Mouse (Mus musculus): ENCODE results near the gene Adam15. TPM values are rescaled to one million over a fixed set of nuclear protein-coding genes. Genes with fewer than 3 reads are reported as not detected.

Gene Adam15
- polyA plus RNA-seq, 1 experiment = 223 TPM

DNA sequence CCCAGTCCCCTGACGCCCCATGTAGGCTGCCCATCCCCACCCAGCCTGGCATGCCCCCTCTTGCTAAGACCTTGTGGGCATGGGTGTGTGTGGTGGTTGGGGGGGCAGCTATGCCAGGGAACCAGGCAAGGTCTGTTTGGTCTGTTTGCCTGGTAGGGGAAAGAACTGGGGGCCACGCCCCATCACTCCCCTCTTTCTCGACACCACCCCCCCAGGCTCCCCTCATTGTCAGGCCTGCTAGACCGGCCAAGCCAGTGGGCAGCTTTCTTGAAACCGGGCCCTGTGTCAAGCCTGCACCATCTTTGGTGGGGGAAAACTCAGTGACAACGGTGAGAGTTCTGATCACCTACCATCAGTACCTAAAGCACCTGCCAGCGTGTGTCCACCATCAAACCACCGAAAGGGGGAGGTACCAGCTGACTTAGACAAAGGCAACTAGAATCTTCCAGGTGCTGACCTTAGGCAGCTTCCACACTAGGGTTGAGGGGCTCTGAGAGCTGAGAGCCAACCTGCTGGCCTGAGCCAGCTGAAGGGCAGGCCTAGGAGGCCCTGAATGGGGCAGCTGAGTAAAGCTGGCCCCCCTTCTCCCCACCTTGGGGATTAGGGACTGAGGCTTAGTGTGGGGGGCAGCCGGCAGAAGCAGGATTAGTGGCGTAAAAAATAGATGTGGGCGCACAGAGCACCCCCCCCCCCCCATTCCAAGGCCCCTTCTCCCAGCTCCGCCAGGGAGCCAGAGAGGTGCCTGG lies 34.7 kb upstream of the Adam15 start:
- DNase-seq (ENCODE audit: low read depth) = no peak

DNA sequence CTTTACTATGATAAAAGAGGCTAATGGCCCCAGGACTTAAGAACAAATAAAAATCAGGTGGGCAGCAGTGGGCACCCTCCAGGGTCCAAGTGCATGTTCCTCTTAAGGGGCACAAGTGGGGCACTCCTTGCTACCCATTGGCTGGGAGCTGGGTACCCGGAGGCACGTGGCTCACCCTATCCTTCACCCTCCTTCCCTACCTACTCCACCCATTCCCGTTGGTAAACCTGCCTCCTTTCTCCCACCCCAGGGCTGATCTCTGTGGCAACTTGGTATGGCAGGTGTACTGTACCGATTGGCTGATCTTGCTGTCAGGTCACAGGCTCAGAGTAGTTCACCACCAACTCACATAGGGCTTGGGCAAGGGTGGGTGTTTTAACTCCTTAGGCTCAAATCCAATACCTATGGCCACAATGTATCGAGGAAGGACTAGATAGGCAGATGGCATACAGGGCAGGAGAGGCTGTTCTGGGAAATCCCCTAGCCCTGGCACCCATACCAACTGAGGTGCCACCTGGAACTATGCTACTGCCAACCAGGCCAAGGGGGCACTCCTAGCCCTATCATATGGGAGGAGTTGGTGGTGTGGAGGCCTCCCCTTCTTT lies 34.0 kb upstream of the Adam15 start:
- DNase-seq (ENCODE audit: low read depth) = no peak

DNA sequence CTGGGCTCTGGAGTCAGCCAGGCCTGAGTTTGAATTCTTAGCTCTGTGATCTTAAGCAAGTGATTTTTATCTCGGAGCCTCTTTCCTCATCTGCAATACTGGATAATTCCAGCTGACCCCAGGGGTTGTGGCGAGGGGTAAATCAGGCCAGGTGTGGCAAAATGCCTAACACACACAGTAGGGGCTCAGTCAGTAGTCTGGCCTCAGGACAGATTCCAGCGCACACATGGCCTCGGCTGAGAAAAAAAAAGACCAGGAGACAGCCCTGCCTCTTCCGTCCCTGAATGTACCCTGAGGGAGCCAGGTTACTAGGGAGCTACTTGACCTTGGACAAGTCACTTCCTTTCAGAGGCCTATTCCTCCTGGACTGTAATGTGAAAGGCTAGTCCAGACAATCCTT lies 33.2 kb upstream of the Adam15 start:
- no peak for DNase-seq (ENCODE audit: low read depth)

DNA sequence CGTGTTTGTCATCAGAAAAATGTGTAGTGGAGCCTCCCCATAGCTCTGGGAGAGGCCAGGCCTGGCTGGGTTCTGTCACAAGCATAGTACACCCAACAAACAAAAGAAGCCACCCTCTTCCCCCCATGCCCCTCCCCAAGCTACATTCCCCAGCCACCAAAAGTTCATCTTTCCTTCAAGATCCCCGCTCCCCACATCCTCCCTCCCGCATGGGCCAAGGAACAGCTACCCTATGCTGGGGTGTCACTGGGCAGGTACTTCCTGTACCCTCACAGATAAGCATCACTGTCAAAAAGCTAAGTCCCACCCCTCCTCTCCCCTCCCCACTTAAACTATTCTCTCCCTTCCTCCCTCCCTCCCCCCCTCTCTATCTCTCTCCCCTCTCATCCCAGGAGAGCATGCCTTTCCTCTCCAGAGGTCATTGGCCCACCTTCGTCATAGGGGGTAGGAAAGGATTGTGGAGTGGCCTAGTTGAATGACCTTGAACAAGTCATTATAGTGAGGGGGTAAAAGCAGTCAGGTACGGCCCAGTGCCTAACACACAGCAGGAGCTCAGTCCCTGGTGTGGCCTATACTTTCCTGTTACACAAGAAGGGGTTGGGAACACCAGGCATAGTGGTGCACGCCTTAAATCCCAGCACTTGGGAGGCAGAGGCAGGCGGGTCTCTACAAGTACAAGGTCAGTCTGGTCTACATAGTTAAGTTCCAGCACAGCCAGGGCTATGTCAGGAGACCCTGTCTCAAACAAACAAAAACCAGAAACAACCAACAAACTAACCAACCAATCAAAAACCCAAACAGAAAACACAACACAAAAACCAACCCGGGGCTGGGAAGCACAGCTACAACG lies 32.5 kb upstream of the Adam15 start:
- DNase-seq (ENCODE audit: low read depth) = no peak

DNA sequence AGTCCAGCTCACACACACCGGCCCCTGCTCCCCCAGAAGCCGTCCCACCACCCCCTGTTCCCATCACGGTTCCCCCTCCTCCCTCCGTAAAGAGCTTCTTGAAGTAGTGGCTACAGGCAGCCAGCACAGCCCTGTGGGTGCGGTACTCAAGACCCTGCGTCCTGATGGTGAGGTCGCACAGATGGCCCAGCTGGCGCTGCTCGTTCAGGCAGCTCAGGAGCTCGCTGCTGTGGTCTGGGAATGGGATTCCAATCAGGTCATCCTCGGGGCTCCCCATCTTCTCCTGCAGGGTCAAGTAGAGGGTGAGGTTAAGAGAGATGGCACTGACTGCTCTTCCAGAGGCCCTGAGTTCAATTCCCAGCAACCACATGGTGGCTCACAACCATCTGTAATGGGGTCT lies 31.4 kb upstream of the Adam15 start:
- DNase-seq (ENCODE audit: low read depth) = no peak

DNA sequence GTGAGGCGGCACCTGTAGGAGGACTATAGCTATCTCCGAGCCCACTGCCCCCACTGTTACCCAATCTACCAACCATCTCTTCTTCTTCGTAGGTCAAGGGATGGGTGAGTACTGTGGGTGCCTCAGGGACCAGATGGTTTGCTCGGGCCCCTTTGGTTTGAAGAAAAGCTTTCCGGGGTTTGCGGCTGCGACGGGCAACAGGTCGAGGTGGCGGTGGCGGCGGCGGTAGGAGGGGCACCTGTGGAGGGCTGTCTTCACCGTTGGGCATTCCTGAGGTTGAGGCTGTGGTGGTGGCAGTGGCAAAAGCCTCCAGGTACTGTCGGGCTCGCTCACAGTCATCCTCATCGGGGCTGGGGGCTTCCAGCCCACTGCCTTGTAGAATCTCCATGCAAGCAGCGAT lies 30.9 kb upstream of the Adam15 start:
- no peak for DNase-seq (ENCODE audit: low read depth)

DNA sequence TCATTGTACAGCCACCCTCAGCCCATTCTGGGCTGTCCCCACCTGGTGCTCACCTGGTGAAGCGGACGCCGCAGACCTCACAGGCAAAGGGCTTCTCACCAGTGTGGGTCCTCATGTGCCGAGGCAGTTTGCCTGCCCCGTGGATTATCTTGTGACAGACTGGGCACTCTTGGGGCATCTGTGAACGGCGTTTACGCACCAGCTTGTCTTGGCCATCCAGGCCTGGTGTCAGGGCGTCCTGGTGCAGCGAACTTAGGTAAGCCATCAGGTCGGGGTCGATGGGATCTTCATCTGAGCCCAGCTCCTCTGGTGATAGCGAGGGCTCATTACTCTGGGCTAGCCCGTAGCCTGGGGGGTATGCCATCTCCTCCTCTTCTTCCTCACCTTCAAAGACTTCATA lies 30.5 kb upstream of the Adam15 start:
- no peak for DNase-seq (ENCODE audit: low read depth)

DNA sequence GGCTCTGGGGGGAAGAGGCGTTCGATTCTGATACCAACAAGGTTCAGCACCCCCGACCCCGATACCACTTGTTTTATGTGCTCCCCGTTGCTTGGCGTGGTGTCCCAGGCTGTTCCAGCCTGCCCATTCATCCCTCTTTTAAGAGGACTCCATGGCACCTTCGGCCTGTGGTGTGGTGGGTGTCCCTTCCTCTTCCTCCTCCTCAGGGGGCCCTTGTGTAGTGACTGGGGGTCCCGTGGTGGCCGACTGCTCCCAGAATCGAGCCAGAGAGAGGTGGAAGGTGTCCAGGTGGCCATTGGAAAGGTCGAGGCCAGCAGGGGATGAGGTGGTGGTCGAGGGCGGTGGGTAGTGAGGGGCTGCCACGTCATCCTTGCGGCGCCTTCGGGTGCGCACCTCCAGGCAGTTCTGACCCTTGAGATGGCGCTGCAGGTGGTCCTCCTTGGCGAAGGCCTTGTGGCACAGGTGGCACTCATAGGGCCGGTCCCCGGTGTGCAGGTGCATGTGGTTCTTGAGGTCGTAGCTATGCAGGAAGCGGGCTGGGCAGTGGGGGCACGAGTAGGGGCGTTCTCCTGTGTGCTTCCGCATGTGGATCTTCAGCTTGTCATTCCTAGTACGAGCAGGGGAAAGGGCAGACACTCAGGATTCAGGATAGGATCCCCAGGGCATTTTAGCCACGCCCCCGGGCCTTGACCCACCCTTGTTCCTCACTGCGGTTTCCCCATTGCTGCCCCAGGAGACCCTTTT lies 29.8 kb upstream of the Adam15 start:
- DNase-seq (ENCODE audit: low read depth) = no peak

DNA sequence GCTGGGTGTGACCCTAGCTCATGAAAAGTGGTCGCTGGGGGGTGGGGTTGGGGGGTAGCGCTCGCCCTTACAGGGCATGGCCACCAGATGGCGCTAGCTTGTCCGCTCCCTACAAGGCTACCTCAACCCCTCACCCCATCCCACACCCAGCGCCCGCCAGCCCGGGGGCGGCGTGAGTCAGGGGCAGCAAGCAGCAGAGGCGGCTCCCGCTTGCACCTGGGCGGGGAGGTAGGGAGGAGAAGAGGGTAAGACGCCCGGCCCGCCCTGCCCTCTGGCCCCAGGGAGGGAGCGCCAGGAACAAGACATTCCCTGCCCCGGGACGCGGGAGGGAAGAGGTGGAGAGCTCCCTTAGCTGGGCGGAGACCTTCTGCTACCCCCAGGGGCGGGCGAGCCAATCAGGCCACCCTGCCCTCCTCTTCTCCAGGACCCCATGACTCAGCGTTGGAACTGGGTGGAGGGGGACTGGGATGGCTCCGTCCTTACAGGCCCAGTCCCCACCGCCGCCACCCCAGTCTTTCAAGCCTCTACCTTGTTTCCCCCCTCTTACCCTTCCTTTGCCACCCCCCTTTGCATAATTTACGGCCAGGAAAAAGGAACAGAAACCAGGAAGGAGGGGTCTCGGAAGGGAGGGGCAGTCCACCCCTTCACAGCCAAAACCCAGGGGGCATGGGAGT lies 28.7 kb upstream of the Adam15 start:
- DNase-seq (ENCODE audit: low read depth) = no peak

DNA sequence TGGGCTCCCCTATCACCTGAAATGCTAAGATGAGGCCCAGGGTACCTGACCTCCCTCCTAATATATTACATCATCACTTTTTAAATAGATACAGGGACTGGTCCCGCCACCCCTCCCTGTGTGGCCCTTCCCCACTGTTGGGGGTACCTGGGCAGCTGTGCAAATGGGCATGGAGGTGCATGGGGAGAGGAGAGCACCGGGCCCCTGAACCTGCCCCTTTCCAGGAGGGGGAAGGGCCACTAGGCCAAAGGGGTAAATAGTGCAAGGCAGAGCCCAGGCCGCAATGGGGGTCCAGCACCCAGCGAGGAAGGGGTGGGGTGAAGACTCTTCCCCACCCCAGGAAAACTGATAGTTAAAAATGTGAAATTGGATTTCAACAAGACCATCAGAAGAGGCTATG lies 28.0 kb upstream of the Adam15 start:
- DNase-seq (ENCODE audit: low read depth) = no peak

DNA sequence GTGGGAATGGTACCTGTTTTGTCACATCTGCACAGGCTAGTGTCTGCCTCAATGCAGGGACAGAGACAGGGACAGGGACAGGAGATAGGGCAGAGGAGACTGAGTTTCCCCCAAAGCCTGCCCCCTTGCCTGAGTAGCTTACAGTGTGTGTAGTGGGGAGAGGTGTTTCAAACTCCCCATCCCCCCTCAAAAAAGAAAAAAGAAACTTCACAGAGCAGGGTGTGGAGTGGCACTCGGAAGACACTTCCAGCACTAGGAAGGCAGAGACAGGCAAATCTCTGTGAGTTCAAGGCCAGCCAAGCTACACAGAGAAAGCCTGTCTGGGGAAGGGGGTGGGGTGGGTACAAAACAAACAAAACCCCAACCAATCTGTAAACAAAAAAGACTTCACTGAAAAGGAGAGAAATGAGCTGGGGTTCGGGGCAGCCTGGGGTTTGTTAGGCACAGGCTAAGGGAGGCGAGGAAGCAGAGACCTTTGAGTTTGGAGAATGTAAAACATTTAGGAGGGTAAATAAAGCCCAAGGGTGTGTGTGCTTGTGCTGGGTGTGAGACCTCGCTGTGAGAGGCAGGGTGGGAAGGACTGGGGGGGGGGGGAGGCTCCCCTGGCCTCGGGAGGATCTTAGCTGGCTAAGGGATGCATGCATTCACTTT lies 23.9 kb upstream of the Adam15 start:
- no peak for DNase-seq (ENCODE audit: low read depth)

DNA sequence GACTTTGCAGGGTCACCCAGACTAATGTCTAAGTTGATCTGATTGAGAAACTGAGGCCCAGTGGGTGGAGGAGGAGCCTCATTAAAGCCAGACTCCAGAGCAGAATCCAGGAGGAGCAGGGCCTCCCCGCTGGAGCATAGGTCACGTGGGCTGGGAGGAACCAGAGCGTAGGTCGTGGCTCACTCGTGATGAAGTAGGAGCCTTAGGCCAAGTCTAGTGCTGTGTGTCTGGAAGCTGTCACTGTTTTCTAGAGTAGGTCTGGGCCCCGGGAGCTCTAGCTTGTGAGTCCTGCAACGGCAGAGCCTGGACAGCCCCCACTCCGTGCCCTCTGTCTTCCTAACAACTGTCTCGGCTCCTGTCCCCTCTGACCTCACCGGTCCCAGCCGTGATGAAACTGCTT lies 17.5 kb upstream of the Adam15 start:
- DNase-seq (ENCODE audit: low read depth) = no peak

DNA sequence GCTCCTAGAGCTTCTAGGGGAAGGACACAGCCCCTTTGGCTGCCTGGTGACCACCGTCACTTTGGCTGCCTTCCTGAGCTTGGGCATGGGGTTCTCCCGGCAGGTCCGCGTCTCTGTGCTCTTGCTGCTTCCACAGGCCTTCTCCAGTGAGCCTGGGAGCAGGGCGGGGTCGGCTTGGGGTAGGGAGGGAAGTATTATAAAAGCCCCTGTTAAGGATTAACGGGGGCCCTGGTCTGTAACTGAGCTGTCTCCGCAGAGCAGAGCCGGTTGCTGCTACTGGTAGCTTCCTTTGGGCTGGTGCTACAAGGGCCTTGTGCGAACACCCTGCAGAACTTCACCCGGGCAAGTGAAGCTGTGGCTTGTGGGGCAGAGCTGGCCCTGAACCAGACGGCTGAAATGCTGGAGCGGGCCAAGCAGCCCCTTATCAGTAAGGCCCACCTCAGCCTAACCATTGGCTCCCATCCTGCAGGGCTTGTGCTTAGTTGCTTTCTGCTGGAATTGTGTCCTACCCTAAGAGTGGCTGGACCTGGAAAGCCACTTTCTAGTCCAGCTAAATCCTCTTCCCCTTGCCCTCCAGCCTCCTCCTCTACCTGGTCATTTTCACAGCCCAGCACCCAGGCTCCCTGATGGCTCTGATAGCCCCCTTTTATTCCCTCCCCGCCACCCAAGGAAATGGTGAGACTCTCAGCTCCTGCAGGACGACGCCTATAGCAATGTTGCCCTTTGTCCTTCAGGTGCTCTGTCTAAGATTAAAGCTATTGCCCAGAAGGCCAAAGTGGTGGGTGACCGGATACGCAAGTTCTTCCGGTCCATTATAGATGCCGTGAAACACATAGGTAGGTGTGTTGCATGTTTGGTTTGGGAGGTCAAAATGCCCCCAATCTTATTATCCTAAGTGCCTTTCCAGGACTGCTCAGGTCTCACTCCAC lies 16.0 kb upstream of the Adam15 start:
- DNase-seq (ENCODE audit: low read depth) = no peak

DNA sequence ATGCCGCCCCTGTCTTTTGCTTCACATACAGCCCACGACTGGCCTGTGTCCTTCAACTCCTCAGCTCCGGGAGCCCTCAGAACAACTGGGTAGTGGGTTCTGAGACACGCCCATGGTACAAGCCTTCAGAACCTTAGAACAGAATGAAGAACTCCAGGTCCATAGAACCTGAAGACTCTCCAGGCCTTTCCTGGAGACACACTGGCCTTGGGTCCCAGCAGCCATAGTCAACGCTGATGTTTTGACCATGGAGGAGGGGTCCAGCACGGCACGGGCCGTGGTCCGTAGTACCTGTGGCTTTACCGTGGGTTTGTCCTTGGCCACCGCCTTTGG lies 15.3 kb upstream of the Adam15 start, which contains the start of gene Dcst1:
TSS of gene Dcst1 (minus strand) at position 101 of the 333 bp plus-strand sequence.
- DNase-seq (ENCODE audit: low read depth) = no peak

DNA sequence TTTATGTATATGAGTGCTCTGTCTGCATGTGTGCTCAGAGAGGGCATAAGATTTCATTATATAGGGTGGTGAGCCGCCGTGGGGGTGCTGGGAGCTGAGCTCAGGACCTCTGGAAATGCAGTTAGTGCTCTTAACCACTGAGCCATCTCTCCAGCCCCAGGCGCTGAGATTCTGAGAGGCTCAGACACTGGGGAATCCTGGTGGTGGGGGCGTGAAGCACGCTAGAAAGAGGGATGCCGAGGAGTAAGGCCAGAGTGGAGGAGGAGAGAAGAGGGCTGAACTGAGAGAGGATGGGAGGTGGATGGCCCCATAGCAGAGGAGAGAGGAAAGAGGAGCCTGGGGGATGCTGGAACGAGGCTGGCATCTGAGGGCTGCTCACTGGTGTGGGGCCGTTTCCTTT lies 14.8 kb upstream of the Adam15 start:
- no peak for DNase-seq (ENCODE audit: low read depth)

DNA sequence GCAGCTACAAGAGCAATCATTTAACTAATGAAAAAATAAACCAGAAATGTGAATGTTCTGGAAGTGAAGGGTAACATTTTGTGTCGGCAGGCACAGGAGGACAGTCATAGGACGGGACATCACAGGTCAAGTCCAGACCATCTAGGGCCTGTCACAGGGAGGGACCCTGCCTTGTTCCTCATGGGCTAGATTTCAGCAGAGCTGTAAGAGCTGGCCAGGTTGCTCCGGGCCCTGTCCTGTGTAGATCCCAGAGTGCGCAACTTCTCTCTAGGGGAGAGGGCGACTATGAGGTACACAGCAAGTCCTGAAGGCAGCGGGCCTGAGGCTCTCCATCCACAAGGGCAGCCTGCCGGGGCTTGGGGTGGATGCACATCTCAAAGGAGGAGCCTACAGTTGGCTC lies 11.9 kb upstream of the Adam15 start, which contains the start of gene Dcst2:
TSS of gene Dcst2 (plus strand) at position 301 of the 400 bp plus-strand sequence.
- no peak for DNase-seq (ENCODE audit: low read depth)

DNA sequence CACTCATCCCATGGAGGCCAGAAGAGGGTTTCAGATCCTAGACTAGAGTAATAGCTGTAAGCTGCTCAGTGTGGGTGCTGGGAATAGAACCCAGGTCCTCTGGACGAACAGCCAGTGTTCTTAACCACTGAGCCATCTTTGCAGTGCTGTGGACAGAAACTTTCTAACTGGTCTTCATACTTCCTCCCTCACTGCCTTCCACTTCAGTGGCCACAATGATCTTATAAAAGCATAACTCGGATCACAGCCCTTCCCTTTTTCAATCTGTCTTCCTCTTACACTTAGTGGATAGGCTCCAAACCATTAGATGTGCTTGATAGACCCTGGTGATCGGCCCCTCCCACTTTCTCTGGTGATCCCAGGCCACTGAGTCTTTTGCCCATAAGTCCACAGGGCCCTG lies 10.4 kb upstream of the Adam15 start:
- DNase-seq (ENCODE audit: low read depth) = no peak

DNA sequence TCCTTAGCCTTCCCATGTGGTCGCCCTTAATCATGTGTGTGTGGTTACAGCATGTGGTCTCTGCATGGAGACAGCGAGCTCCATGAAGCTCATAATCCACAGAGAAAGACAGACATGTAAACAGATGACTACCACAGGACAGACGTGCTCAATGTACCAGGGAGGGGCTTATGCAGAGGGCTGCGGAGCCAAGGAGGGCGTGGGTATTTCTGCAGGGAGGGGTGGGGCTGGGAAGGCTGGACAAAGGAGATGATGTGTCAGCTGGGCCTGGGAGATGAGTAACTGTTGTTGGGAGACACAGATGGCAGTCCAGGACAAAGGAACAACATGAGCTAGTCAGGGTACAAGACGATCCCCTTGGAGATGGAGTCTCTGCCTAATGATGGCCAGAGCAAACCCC lies 9.8 kb upstream of the Adam15 start:
- no peak for DNase-seq (ENCODE audit: low read depth)

DNA sequence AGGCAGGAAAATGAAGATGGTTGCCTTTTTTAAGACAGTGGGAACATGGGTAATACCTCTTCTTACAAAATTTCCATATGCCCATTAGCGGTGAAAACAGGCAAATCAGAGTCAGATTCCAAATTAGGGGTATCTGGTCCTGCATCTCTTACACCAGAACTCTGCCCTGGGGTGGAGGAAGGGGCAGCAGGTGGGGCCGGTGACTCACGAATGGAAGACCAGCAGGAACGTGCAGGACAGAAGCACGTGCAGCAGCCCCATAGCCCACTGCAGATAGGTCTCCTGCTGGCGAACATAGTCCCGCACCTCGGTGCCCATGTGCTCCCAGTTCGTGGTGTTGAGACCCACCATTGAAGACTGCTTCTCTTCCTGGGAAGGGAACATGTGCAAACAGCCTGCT lies 6.2 kb upstream of the Adam15 start:
- DNase-seq (ENCODE audit: low read depth) = no peak

DNA sequence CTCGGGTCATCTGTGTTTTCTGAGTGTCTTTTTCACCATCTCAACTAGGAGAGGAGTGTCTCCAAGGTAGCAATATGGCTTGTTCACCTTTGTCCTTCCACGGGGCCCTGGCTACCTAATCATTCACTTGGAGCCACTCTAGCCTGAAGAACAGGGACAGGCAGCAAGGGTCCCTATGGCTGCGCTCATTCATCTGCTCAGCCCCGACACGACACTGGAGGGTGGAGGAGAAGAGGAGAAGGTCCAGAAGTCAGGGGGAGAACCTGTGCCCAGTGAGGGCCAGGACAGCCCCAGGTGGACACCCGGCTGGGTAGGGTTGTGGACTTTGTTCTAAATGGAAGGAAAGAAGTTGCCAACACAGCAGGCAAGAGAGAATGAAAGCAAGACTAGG lies 5.7 kb upstream of the Adam15 start:
- DNase-seq (ENCODE audit: low read depth) = no peak

Data from gonadal fat pad, adult 2 months (tissue).